Mouse (Mus musculus) T-helper 2 cell (primary cell): ENCODE data around the gene Gabpb1.

Experiments
- in situ Hi-C: fragments of 300-600 bp; cut with MboI, MseI; formaldehyde crosslinking; loops from one replicate; pipeline ENCODE4 v1.15.1; 2025; ENCODE audit warnings: high pct_unique_total_duplicates

Gene Gabpb1

GRCm38 (mm10) chr2:126676122-126676515 lies at the start of gene Gabpb1:
TSS of gene Gabpb1 (minus strand) at chr2:126676337.
- in situ Hi-C loops, result no loop called here

DNA sequence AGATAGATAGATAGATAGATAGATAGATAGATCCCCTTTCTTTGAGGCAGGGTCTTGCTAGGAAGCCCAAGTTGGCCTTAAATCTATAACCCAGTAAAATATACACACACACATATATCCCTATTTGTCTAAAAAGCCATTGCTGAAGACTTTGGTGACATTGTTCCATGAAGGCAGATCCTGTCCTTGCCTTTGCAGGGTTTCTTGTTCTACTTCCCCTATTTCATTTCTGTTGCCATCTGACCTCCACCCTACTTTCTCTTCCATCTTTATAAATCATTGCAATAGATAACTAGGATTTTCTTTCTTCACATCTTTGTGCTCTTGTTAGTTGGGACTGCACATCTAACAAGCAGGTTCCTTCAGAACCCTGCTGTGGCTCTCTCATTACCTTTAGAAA lies 36.8 kb upstream of the Gabpb1 start:
- in situ Hi-C loops, result no loop called here

GRCm38 (mm10) chr2:126712526-126712925 lies 36.4 kb upstream of the Gabpb1 start:
- in situ Hi-C loops, result no loop called here

DNA sequence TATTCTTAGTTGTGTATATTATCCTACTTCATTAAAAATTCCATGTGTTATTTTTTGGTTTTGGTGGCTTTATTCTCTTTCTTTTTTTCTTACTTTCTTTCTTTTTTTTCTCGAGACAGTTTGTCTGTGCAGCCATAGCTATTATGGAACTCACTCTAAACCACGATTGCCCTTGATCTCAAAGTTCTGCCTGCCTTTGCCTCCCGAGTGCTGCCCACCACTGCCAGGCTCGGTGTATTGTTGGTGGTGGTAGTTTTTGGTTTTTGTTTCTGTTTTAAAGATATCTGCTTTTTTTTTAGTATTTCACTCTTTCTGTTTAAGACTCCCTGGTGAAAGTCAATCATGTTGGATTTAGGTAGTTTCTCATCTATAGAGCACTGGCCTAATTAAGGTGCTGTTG lies 32.2 kb upstream of the Gabpb1 start:
- in situ Hi-C loops, result no loop called here

- in situ Hi-C loops, result no loop called here
These were observed 31.3 kb upstream of the Gabpb1 start for GRCm38 (mm10) chr2:126707438-126707779.

DNA sequence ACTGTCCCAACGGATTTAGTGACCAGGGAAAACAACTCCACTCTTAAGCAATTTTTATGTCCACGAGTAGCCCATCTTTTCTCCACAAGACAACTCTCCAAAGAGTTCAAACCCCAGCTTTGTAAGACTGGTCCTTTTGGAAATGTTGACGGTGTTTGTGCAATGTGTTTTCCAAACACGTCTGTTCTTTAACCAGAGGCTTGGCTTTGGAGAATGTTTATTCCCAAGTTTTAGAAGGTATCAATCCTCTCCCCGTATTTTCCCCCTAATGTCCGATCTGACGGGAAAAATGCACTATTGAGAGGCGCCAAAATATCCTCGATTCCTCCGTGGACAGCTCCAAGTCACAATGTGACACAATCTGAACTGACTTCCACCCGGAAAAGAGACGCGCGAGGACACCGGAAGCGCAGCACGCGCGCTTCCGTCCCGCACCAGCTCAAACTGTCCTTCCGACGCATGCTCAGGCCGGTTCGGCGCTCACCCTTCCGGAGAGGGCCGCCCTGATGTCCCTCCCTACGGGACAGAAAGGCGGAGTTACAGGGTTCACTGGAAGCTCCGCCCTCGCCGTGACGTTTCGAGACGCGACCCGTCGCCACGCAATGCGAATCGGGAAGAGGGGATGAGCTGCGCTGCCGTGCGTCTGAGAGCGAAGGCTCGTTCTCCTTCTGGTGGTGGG lies 30.8 kb upstream of the Gabpb1 start, which contains the start of gene Usp8:
Usp8 (plus strand) TSS at position 570 of the 679 bp plus-strand sequence.
- in situ Hi-C loops, result no loop called here

DNA sequence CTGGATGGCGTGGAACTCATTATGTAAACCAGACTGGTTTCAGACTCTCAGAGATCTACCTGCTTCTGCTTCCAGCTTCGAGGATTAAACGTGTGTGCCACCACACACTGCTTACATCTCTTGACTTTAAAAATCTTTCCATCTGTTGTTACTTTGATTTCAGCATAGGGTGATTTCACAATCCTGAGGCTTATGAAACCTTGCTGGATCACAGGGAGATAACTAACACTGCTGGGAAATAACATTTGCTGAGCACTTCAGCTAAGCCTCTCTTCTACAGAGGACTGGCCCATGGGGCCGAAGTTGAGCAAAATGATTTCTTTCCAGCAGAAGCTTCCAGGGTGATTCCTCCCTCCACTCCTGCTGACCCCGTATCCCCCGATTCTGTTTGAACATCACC lies 19.1 kb upstream of the Gabpb1 start:
- in situ Hi-C loops, result no loop called here

GRCm38 (mm10) chr2:126691290-126691689 lies 15.2 kb upstream of the Gabpb1 start:
- in situ Hi-C loops, result no loop called here

DNA sequence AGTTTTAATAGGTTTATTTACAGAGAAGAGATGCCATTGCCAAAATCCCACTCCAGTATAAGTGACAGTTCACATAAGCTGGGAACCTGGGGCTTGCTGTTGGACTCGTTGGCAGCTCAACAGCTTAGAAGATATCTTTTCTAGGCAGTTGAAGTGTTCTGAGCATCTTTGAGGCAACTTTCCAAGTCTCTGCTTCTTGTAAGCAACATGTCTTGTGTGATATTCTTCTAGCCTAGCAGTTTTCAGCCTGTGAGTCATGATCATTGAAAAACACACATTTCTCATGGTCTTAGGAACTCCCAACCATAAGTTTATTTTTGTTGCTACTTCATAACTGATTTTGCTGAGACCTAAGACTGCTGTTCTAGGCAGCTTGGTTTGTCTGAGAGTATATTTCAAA lies 6.8 kb upstream of the Gabpb1 start:
- in situ Hi-C loops, result no loop called here

DNA sequence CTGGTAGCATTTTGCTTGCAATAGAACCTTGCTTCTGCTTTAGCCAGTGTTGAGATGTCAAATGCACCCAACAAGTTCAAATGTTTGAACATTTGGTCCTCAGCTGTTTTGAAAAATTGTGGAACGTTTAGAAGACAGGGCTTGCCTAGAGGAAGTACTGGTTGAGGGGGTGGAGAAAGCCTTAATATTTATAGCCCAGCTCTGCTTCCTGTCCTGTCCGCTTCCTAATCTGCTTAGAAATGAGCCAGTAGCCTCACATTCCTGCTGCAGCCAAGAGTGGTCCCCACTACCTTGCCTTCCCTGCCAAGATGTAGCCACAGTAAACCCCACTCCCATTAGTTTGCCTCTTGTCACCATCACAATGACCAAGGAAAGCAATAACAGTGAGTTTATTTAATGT lies 6.2 kb upstream of the Gabpb1 start:
- in situ Hi-C loops, result no loop called here

DNA sequence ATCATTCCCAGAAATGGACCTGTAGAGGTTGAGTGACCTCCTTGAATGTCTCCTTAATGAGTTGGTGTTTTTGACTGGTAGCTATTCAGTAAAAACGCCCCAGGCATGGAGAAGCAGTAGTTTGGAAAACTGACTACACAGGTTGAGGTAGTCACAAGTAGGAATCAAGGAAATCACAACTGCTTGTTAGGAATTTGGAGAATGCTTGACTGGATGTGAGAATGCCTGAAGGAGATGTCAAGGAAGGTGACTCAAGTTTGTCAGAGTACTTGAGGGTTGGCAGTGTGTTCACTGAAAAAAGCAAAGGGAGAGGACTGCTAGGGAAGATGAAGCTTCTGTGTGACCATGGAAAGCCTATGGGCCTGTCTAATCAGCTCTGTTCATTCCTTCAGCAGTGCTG lies 1.2 kb upstream of the Gabpb1 start:
- in situ Hi-C loops, result no loop called here

DNA sequence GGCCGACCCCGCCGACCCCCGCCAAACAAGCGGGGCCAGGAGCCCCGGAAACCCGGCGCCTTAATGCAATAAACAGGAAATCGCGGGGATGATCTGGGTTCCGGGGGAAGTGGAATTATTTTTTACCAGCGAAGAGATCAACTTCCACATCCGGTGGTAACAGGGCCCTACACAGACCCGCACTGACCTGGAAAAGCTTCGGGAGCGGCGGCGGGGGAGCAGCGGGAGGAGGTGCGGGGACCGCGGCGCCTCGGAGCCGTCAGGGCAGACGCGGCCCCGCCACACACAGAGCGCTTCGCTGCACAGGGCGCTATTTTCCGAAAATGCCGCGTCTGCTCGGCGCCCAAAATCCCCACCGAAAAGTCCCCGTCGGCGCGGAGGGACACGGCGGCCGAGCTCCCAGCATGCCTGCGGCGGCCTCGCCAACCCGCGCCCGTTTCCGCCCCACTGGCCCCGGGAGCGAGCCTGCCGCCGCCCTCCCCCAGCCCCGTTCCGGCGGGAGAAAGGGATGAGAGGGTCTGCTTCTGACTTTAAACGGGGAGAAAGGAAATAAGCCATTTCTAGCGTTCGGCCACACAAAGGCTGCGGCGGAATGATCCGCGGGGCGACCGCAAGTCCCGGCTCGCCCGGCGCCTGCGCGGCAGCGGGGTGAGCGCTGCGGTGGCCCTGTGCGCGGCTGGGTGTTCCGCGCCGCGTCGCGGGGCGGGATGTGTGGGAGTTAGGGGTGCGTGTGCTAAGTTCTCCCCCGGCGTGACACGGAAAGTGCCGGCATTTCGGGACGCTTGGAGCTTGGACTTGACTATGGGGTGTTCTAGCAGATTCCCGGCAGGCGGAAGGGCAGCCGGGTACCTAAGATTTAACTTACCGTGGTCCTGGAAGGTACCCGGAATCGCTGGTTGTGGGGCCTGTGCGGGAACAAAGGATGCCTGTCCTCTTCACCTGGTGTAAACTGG lies 692 bp downstream of the Gabpb1 start:
- in situ Hi-C loops, result no loop called here

DNA sequence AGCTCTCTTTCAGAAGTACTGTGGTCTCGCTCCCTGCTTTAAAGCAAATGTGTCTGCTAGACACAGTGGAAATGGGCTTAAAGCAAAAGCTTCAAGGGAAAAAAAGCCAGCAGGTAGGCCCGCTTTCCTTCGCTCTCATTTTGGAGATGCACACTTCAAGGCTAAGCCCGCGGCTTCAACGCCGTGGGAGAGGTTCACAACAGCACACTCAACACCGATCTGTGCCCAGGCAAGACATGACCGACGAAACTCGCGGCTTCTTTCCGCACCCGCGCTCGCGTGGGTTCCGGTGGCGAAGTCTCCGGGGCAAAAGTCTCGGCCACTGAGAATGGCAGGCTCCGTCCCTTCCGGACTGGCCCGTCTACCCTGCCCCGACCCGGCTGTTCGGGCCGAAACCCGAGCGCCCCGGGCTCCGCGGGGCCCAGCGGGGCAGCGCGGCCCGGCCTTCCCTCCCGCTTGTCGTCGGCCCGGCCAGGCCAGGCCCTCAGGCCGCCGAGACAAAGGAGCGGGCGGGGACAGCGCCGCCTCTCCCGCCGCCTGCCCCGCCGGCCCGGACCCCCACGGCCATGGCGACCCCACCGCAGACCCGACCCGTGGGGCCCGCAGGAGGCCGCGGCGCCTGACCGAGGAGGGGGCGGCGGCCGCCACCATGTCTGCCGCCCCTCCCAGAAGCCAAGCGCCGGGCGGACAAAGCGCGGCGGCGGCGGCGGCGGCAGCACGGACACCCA lies 1.5 kb downstream of the Gabpb1 start:
- in situ Hi-C loops, result no loop called here

GRCm38 (mm10) chr2:126673317-126674242 lies 2.6 kb downstream of the Gabpb1 start:
- in situ Hi-C loops, result no loop called here

DNA sequence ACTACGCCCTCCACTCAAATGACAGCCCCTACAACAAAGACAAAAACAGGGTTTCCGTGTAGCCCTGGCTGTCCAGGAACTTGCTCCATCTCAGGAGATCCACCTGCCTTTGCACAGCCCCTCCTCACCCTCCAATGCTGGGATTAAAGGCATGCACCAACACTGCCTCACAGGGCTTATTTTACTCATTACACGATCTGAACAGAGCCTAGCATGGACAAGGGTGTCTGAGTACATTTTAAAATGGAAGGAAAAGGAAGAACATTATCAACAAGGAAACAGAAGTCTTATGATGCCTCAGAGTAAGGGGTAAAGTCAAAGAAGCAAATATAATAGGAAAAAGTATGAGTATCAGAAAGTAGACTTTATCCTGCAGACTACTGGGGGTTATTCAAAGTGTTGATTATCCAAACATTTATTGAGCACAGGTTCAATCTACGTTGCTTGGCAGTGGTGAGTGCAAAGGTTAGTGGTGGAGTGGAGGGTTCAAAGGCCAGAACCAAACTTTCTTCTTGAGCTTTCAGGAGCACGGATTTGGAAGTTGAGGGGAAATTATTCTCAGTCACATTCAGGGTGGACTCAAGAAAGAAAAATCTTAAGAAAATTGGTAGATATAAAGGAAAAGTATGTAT lies 7.4 kb downstream of the Gabpb1 start:
- in situ Hi-C loops, result loop anchor here (5.0 kb wide), 1 partner anchor 71 kb away; no protein-coding TSS in a partner anchor

DNA sequence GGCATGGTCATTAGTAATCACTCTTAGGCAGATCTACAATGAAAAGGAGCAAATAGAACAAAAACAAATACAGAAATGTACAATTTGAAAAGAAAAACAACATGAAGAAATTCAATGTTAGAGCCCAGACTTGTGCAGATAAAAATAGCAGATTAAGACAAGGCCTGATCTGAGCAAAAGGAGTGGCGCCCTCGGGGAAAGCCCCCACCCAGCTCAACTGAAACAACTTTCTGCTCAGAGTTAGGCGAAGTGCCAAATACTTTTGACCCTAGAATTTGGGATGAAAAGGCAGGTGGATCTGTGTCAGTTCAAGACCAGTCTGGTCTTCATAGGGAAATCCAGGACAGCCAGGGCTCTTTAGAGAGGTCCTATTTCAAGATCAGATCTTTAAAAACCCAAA lies 10.2 kb downstream of the Gabpb1 start:
- in situ Hi-C loops, result loop anchor here (5.0 kb wide), 1 partner anchor 69 kb away; no protein-coding TSS in a partner anchor

DNA sequence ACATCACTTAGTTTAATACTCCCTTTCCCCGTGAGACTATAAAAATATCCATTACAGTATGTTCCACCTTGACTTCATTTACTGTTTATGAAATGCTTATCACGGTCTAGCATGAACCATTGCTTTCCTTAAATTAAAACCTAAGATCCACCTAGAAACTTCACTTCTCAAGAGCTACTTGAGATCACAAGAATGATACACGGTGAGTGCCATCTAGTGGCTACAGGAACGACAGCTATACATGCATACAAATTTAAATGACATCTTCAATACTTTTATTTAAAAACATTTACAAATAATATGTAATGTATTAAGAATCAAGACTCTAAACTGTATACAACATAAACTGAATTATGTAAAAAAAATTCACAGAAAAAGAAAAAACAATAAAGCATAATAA lies 12.7 kb downstream of the Gabpb1 start:
- in situ Hi-C loops, result no loop called here

GRCm38 (mm10) chr2:126652929-126653328 lies 23.2 kb downstream of the Gabpb1 start:
- in situ Hi-C loops, result no loop called here

GRCm38 (mm10) chr2:126647762-126648161 lies 28.4 kb downstream of the Gabpb1 start:
- in situ Hi-C loops, result no loop called here

DNA sequence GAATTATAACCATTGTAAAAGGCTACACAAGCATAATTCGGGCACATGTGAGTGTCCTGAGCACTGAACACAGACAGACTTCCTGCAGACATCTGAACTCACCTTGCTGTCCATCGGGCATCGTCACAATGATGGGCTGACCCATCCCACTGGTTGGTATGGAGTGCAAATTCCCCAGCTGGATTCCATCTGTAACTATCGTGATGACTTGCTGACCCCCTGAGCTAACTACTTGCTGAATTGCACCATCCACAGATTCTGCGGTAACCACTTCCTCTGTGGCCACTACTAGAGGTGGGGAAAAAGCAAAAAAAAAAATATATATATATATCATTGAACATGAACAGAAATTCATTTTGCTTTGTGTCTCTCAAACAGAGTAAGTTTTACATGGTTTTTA lies 29.7 kb downstream of the Gabpb1 start:
- in situ Hi-C loops, result no loop called here

GRCm38 (mm10) chr2:126644768-126645167 lies 31.4 kb downstream of the Gabpb1 start:
- in situ Hi-C loops, result no loop called here
